Mouse (Mus musculus) hindbrain, embryonic 16.5 days (tissue): ENCODE measurements at regions not wholly inside any gene's neighbourhood (a gene's known extent, or its start where the extent isn't known, plus 50 kb on each side); places are given as distances from the start of the nearest gene placed in this dataset.
A peak's percentile ranks its signal among the peaks of the same experiment; 100 is the strongest.

Experiments used
- ATAC-seq: fragments of 200-750 bp; cut with Nextera tagmentation; 2 replicates; pipeline ENCODE4 v1.8.0; 2017; ENCODE audit warnings: moderate TSS enrichment, moderate library complexity
- H3K27ac ChIP-seq: fragments of 300-500 bp; sonication (generic); 2 replicates; pipeline ENCODE4 v1.5.1; 2014; ENCODE audit warnings: low read depth, mild to moderate bottlenecking, control low read depth, low read length, moderate library complexity
- H3K27me3 ChIP-seq: fragments of 300-500 bp; sonication (generic); replicated peaks from 2 replicates; pipeline ENCODE4 v1.6.1; 2014; ENCODE audit warnings: low read length; ENCODE audit not compliant: control insufficient read depth, insufficient read depth
- H3K36me3 ChIP-seq: fragments of 300-500 bp; sonication (generic); 2 replicates; pipeline ENCODE4 v1.6.1; 2014; ENCODE audit warnings: mild to moderate bottlenecking, low read length, moderate library complexity, mixed read lengths; ENCODE audit not compliant: control insufficient read depth, insufficient read depth
- H3K4me1 ChIP-seq: fragments of 300-500 bp; sonication (generic); 2 replicates; pipeline ENCODE4 v1.6.1; 2014; ENCODE audit warnings: low read depth, low read length; ENCODE audit not compliant: control insufficient read depth, insufficient read depth
- H3K4me2 ChIP-seq: fragments of 300-500 bp; sonication (generic); 2 replicates; pipeline ENCODE4 v1.6.1; 2014; ENCODE audit warnings: mild to moderate bottlenecking, low read length, control low read depth, moderate library complexity
- H3K4me3 ChIP-seq: fragments of 300-500 bp; sonication (generic); 2 replicates; pipeline ENCODE4 v1.5.1; 2014; ENCODE audit warnings: mild to moderate bottlenecking, low read length, control low read depth, moderate library complexity
- H3K9ac ChIP-seq: fragments of 300-500 bp; sonication (generic); 2 replicates; pipeline ENCODE4 v1.6.1; 2014; ENCODE audit warnings: low read depth, mild to moderate bottlenecking, control low read depth, low read length, moderate library complexity
- H3K9me3 ChIP-seq: fragments of 300-500 bp; sonication (generic); 2 replicates; pipeline ENCODE4 v1.6.1; 2014; ENCODE audit warnings: mild to moderate bottlenecking, low read length, moderate library complexity; ENCODE audit not compliant: control insufficient read depth
- WGBS: fragments of 180-500 bp; shearing (Covaris S2); extraction: QIAGEN DNeasy Blood & Tissue Kit; methylation state at CpG from one replicate; pipeline ENCODE4 v1.1.7; 2014; 5-methylcytosine and 5-hydroxymethylcytosine counted together

- ATAC-seq = no peak
- Histone ChIP-seq H3K4me2 (no peak overlapping the region), H3K36me3 (no peaks in the 10 kb centered on the region), H3K27me3 (no peaks in the 10 kb centered on the region), H3K27ac (no peak overlapping the region), H3K4me3 (no peak overlapping the region), H3K9me3 (no peaks in the 10 kb centered on the region), H3K9ac (no peak overlapping the region), H3K4me1 (no peaks in the 10 kb centered on the region)
- 93% methylated on average over 3 of the region's 3 CpGs for WGBS
Observed at GRCm38 (mm10) chr10:96496700-96497099, 120.1 kb upstream of the Btg1 start.

- Histone ChIP-seq H3K9ac (no peak overlapping the region), H3K27me3 (no peaks in the 10 kb centered on the region), H3K36me3 (no peaks in the 10 kb centered on the region), H3K4me1 (no peaks in the 10 kb centered on the region), H3K9me3 (no peaks in the 10 kb centered on the region), H3K27ac (no peak overlapping the region), H3K4me2 (no peak overlapping the region), H3K4me3 (no peak overlapping the region)
- ATAC-seq = no peak
- 92% methylated on average over 7 of the region's 7 CpGs for WGBS
Observed at GRCm38 (mm10) chr10:96497482-96497881, 119.3 kb upstream of the Btg1 start.

DNA sequence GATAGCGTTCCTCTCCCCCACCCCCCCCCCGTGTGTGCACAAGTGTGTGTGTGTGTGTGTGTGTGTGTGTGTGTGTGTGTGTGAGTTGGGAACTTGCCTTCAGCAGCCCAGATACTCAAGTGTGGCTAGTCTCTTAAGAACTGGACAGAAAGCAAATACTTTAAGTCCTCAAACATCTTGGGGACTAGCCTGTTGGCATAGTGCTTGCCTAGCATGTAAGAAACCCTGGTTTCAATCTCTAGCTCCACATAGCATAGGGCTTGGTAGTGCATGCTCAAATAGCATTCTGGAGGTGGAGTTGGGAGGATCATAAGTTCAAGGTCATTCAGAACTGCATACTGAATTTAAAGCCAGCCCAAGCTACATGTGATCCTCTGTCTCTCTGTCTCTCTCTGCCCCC lies 117.5 kb upstream of the Btg1 start:
- Histone ChIP-seq H3K4me2 (no peak overlapping the region), H3K4me3 (no peak overlapping the region), H3K4me1 (no peaks in the 10 kb centered on the region), H3K9me3 (no peaks in the 10 kb centered on the region), H3K27me3 (no peaks in the 10 kb centered on the region), H3K27ac (no peak overlapping the region), H3K9ac (no peak overlapping the region), H3K36me3 (no peaks in the 10 kb centered on the region)
- ATAC-seq = no peak
- 92% methylated on average over 2 of the region's 2 CpGs for WGBS

- Histone ChIP-seq H3K36me3 (no peaks in the 10 kb centered on the region), H3K27me3 (no peaks in the 10 kb centered on the region)
- 0 out of 2 replicates have a peak, but pooled peaks have one; percentile 9 for ATAC-seq
Observed at GRCm38 (mm10) chr10:96502090-96502728, 114.6 kb upstream of the Btg1 start.

GRCm38 (mm10) chr10:96502736-96503135 lies 114.1 kb upstream of the Btg1 start:
- Histone ChIP-seq H3K9ac (no peak overlapping the region), H3K4me1 (no peaks in the 10 kb centered on the region), H3K27me3 (no peaks in the 10 kb centered on the region), H3K27ac (no peak overlapping the region), H3K36me3 (no peaks in the 10 kb centered on the region), H3K9me3 (no peaks in the 10 kb centered on the region), H3K4me3 (no peak overlapping the region), H3K4me2 (no peak overlapping the region)
- peak; percentile 24; the same call in 1 of the 2 replicates for ATAC-seq
- WGBS = 65% methylated on average over 6 of the region's 6 CpGs

More at GRCm38 (mm10) chr10:96502090-96502728, 114.6 kb upstream of the Btg1 start:
- Histone ChIP-seq H3K9me3 (no peaks in the 10 kb centered on the region), H3K4me2 (no peak overlapping the region), H3K27ac (no peak overlapping the region), H3K9ac (no peak overlapping the region), H3K4me1 (no peaks in the 10 kb centered on the region), H3K4me3 (no peak overlapping the region)
- 85% methylated on average over 4 of the region's 4 CpGs for WGBS

DNA sequence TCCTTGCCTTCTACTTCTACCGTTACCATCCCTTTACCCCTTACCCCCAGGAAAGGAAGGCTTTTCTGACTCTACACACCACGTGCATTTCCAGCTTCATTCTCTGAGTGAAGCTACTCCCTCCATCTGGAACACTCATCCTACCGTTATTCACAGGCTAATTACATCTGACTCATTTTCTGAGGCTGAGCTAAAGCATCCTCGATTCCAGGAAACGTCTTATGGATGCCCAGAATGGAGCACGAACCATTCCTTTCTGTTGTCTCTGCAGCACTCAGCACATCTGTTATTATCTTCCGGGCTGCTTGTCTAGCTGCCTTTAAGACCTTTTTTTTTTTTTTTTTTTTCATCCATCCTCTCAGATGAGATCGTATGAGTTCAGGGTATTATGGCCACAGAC lies 112.5 kb upstream of the Btg1 start:
- WGBS = 83% methylated on average over 8 of the region's 8 CpGs
- H3K36me3 ChIP-seq = no peaks in the 10 kb centered on the region
- no peaks in the 10 kb centered on the region for H3K9me3 ChIP-seq
- no peak overlapping the region for H3K4me3 ChIP-seq
- H3K4me1 ChIP-seq = no peaks in the 10 kb centered on the region
- no peak overlapping the region for H3K27ac ChIP-seq
- no peak overlapping the region for H3K9ac ChIP-seq
- H3K27me3 ChIP-seq = no peaks in the 10 kb centered on the region
- no peak for ATAC-seq
- no peak overlapping the region for H3K4me2 ChIP-seq

DNA sequence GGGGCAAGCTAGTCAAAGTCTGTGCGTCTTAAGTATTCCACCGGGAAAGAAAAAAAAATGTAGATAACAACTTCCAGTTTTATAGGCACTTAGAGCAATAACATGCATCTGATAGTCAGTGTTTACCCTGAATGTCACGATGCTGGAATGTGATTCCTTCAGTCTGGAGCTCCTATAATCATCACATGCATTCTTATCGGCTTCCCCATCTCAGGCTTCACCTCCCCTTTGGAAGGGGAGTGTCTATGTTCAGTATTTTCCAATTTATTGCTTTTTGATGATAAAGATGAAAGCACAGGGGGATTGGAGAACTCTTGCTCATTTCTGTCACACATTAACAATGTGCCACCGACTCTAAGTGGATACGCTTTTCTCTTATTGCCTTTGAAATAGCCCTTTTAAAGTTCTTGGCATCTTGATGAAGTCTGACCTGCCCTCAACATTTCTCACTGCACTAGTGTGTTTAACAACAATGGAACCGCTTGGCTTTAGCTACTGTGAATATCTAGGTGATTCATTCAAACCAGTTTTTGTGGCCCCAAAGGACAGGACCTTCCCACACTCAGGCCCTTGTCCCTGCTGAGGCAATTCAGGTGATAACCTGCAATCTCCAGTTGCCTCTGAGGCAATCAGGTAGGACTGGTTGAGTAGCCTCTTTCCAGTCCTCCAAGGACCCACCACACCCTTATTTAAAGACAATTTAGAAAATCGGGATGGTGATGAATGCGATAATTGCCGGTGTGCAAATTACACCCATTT lies 101.5 kb upstream of the Btg1 start:
- H3K27ac ChIP-seq = no peak overlapping the region
- no peaks in the 10 kb centered on the region for H3K4me1 ChIP-seq
- no peak overlapping the region for H3K4me2 ChIP-seq
- WGBS = 86% methylated on average over 10 of the region's 10 CpGs
- ATAC-seq = no peak
- no peaks in the 10 kb centered on the region for H3K27me3 ChIP-seq
- no peak overlapping the region for H3K9ac ChIP-seq
- no peak overlapping the region for H3K4me3 ChIP-seq
- no peaks in the 10 kb centered on the region for H3K9me3 ChIP-seq
- H3K36me3 ChIP-seq = no peaks in the 10 kb centered on the region

GRCm38 (mm10) chr10:96515923-96516258 lies 100.9 kb upstream of the Btg1 start:
- no peak overlapping the region for H3K27ac ChIP-seq
- no peaks in the 10 kb centered on the region for H3K9me3 ChIP-seq
- H3K9ac ChIP-seq = no peak overlapping the region
- H3K4me2 ChIP-seq = no peak overlapping the region
- no peak for ATAC-seq
- H3K4me3 ChIP-seq = no peak overlapping the region
- no peaks in the 10 kb centered on the region for H3K27me3 ChIP-seq
- no peaks in the 10 kb centered on the region for H3K4me1 ChIP-seq
- WGBS = 84% methylated on average over 2 of the region's 2 CpGs
- no peaks in the 10 kb centered on the region for H3K36me3 ChIP-seq

DNA sequence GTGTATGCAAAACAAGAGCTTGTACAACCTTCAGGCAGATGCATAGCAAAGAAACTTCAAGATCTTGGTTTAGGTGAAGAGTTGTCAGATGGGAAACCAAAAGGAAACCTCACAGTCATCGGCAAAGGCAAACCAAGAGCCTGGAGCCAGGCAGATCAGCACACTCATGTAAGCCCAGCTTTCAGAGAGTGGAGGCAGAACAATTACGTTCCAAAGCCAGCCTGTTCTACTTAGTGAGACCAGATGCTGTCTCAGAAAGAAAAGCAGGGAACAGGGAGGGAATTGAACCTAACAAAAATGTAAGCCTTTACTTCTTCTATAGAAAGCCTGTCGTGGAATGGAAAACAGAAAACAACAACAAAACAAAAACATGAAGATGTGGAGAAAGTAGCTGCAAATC lies 97.4 kb upstream of the Btg1 start:
- H3K9ac ChIP-seq = no peak overlapping the region
- no peaks in the 10 kb centered on the region for H3K9me3 ChIP-seq
- H3K36me3 ChIP-seq = no peaks in the 10 kb centered on the region
- peaks cover 6% of the 10 kb centered on the region for H3K4me1 ChIP-seq
- H3K27ac ChIP-seq = no peak overlapping the region
- no peak for ATAC-seq
- H3K4me2 ChIP-seq = no peak overlapping the region
- H3K4me3 ChIP-seq = no peak overlapping the region
- H3K27me3 ChIP-seq = no peaks in the 10 kb centered on the region
- WGBS = 77% methylated on average over 3 of the region's 3 CpGs
